Mouse (Mus musculus) ES-E14 (cell line): ENCODE measurements around the gene Gm28374. TPM values are rescaled to one million over a fixed set of nuclear protein-coding genes. Genes with fewer than 3 reads are reported as not detected.

Experiments used
- DNase-seq: peaks from one replicate; pipeline ENCODE4 v3.0.0-alpha.2; 2013; ENCODE audit warnings: low read depth, low spot score
- H3K27ac ChIP-seq: 2 replicates; pipeline ENCODE4 v1.5.1; 2012; ENCODE audit warnings: low read depth, mild to moderate bottlenecking, low read length, moderate library complexity, mixed read lengths; ENCODE audit not compliant: poor library complexity, insufficient read depth, severe bottlenecking
- H3K36me3 ChIP-seq: 2 replicates; pipeline ENCODE4 v1.6.1; 2012; ENCODE audit warnings: mild to moderate bottlenecking, low read length, moderate library complexity, mixed read lengths; ENCODE audit not compliant: control insufficient read depth, poor library complexity, insufficient read depth, severe bottlenecking
- H3K4me1 ChIP-seq, 2 experiments: fragments of 150-350 bp in 1 of 2; sonication (generic) in 1 of 2; 2 replicates each; pipeline ENCODE4 v1.6.1; 2012; ENCODE audit warnings: low read length in 2 of 2, mild to moderate bottlenecking in 1 of 2, mixed read lengths in 1 of 2; ENCODE audit not compliant: control insufficient read depth in 2 of 2, insufficient read depth in 2 of 2, poor library complexity in 1 of 2
- H3K4me3 ChIP-seq, 2 experiments: fragments of 150-350 bp in 1 of 2; sonication (generic) in 1 of 2; 2 replicates each; pipeline ENCODE4 v1.5.1; 2012; ENCODE audit warnings: low read length in 2 of 2, low read depth in 1 of 2, mild to moderate bottlenecking in 1 of 2, mixed read lengths in 1 of 2; ENCODE audit not compliant: insufficient read depth in 1 of 2, poor library complexity in 1 of 2, severe bottlenecking in 1 of 2
- H3K9ac ChIP-seq: 2 replicates; pipeline ENCODE4 v1.6.1; 2012; ENCODE audit warnings: low read depth, mild to moderate bottlenecking, low read length, mixed read lengths; ENCODE audit not compliant: poor library complexity, insufficient read depth, severe bottlenecking
- H3K9me3 ChIP-seq: fragments of 150-350 bp; sonication (generic); 2 replicates; pipeline ENCODE4 v1.6.1; 2012; ENCODE audit warnings: low read depth, mild to moderate bottlenecking, low read length; ENCODE audit not compliant: control insufficient read depth, insufficient read depth
- CHD2 ChIP-seq: IDR thresholded peaks from 2 replicates; pipeline ENCODE4 v1.6.1; 2014; ENCODE audit warnings: mild to moderate bottlenecking, low read depth, low read length, inconsistent platforms
- HCFC1 ChIP-seq: IDR thresholded peaks from 2 replicates; pipeline ENCODE4 v1.6.1; 2012; ENCODE audit warnings: low read length, inconsistent platforms, borderline replicate concordance; ENCODE audit not compliant: insufficient read depth
- MAFK ChIP-seq: IDR thresholded peaks from 2 replicates; pipeline ENCODE4 v1.6.1; 2014; ENCODE audit warnings: mild to moderate bottlenecking, low read depth, low read length, inconsistent platforms; ENCODE audit not compliant: insufficient read depth
- ZC3H11A ChIP-seq: IDR thresholded peaks from 2 replicates; pipeline ENCODE4 v1.6.1; 2012; ENCODE audit warnings: low read depth, mild to moderate bottlenecking, inconsistent platforms, low read length, borderline replicate concordance
- ZNF384 ChIP-seq: IDR thresholded peaks from 2 replicates; pipeline ENCODE4 v1.6.1; 2012; ENCODE audit warnings: low read depth, low read length, inconsistent platforms
- in situ Hi-C, 2 experiments: fragments of 600-800 bp; cut with MboI; formaldehyde crosslinking; loops; one replicate each; pipeline ENCODE4 v1.15.1; 2025; ENCODE audit warnings: low sequenced_read_pairs in 2 of 2, inconsistent platforms in 1 of 2; ENCODE audit not compliant: unreplicated experiment in 2 of 2
- total RNA-seq: library from RNA; depleted of rRNA; stranded (reverse); fragments of 300-350 nt; gene quantifications from 2 replicates; pipeline ENCODE4 v1.2.3, GENCODE M21; 2012

Gm28374 gene
- total RNA-seq, 1 experiment = 0.54 TPM

- no peak for DNase-seq
Observed at GRCm38 (mm10) chr19:6079983-6080480, 2.0 kb downstream of the Gm28374 start, which contains the start of gene Tmem262. Tmem262 (plus strand) TSS chr19:6080033.

GRCm38 (mm10) chr19:6076564-6077393 is 5.3 kb downstream of the Gm28374 start, which contains the start of gene Vps51:
Vps51 (minus strand) TSS chr19:6077231.
- peak; percentile 89 for TF ChIP-seq HCFC1
- TF ChIP-seq ZNF384 = peak; percentile 53; the same call in 1 of the 2 replicates
- TF ChIP-seq ZC3H11A = no peak
- peak; percentile 87 for TF ChIP-seq CHD2
- peak within 1 kb of the TSS; percentile 98 for H3K9ac ChIP-seq

More at GRCm38 (mm10) chr19:6079983-6080480, 2.0 kb downstream of the Gm28374 start, which contains the start of gene Tmem262:
- Histone ChIP-seq H3K4me3 (no peak within 1 kb of the TSS), H3K9me3 (no peaks in the 10 kb centered on the region), H3K27ac (no peak within 1 kb of the TSS), H3K36me3 (peaks cover 18% of the 10 kb centered on the region), H3K9ac (no peak within 1 kb of the TSS), H3K4me1 (peaks cover 1 to 5% of the 10 kb centered on the region in 2 experiments; a peak in 1 of 4 replicates)
- in situ Hi-C loops = no loop called here
- TF ChIP-seq CHD2 (no peak), ZC3H11A (no peak), ZNF384 (no peak), MAFK (no peak), HCFC1 (no peak)

GRCm38 (mm10) chr19:6073889-6074288 is 8.2 kb downstream of the Gm28374 start:
- H3K36me3 ChIP-seq = peaks cover 3% of the 10 kb centered on the region; the same call in 1 of the 2 replicates
- DNase-seq = no peak
- no peak overlapping the region for H3K9ac ChIP-seq
- no peak overlapping the region for H3K27ac ChIP-seq
- no peaks in the 10 kb centered on the region for H3K9me3 ChIP-seq
- TF ChIP-seq HCFC1 (no peak), MAFK (no peak), ZNF384 (no peak), ZC3H11A (no peak), CHD2 (no peak)
- peaks cover 1 to 6% of the 10 kb centered on the region in 2 experiments; a peak in 1 of 4 replicates for H3K4me1 ChIP-seq
- no peak overlapping the region for H3K4me3 ChIP-seq
- in situ Hi-C loops = no loop called here

More at GRCm38 (mm10) chr19:6076564-6077393, 5.3 kb downstream of the Gm28374 start, which contains the start of gene Vps51:
- in situ Hi-C loops = no loop called here
- Histone ChIP-seq H3K27ac (peak within 1 kb of the TSS; percentile 93), H3K4me1 (peaks cover 1 to 2% of the 10 kb centered on the region in 2 experiments; a peak in 1 of 4 replicates), H3K4me3 (peak within 1 kb of the TSS; percentile 95 to 99), H3K9me3 (no peaks in the 10 kb centered on the region), H3K36me3 (peaks cover 11% of the 10 kb centered on the region; the same call in 1 of the 2 replicates)
- peak; percentile 91 for DNase-seq

DNA sequence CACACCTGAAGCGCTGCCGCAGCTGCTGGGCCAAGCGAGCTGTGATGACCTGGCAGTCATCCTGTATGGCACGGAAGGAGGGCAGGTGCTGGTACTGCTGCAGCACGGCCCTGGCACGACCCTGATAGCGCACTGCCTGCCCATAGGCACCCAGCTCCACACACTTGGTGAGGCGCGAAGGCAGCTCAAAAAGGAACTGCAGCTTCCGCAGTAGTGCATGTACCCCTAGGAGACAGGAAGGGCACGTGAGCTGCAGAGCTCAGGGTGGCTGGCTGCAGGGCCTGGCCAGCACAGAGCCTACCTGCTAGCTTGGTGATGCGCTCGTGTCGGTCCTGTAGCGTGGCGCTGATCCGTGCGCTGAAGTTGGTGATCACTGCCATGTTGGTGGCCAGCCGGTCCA is 10.8 kb downstream of the Gm28374 start:
- Histone ChIP-seq H3K9me3 (no peaks in the 10 kb centered on the region), H3K9ac (peak overlapping the region; percentile 33), H3K4me3 (peak overlapping the region; percentile 41 to 65), H3K27ac (no peak overlapping the region), H3K4me1 (peaks cover 0 to 12% of the 10 kb centered on the region in 2 experiments; a peak in 1 of 4 replicates), H3K36me3 (peaks cover 3% of the 10 kb centered on the region; the same call in 1 of the 2 replicates)
- TF ChIP-seq ZC3H11A = no peak
- no peak for TF ChIP-seq ZNF384
- TF ChIP-seq CHD2 = no peak
- TF ChIP-seq HCFC1 = no peak
- TF ChIP-seq MAFK = no peak
- no peak for DNase-seq
- in situ Hi-C loops = no loop called here
